Mouse (Mus musculus): Measurements from ENCODE around the gene Cog6.

The Cog6 gene

DNA sequence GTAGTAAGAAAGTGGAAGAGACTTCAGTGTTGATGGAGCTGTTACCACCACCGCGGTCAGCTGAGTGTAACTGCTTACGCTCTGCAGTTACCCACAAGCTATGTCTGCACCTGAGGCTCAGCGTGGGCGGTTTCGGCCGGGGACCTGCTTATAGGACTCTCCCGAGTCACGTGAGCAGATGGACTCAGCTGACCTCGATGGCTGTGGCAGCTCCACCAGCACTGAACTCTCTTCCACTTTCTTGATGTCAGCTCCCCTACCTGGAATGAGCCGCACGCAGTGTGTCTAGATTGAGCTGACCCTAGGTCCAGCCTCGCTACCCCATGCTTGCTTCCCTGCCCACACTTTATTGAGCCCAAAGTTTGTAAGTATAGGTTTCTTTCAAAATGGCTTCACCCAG, 56.1 kb downstream of the Cog6 start:
- DNase-seq: no peak

DNA sequence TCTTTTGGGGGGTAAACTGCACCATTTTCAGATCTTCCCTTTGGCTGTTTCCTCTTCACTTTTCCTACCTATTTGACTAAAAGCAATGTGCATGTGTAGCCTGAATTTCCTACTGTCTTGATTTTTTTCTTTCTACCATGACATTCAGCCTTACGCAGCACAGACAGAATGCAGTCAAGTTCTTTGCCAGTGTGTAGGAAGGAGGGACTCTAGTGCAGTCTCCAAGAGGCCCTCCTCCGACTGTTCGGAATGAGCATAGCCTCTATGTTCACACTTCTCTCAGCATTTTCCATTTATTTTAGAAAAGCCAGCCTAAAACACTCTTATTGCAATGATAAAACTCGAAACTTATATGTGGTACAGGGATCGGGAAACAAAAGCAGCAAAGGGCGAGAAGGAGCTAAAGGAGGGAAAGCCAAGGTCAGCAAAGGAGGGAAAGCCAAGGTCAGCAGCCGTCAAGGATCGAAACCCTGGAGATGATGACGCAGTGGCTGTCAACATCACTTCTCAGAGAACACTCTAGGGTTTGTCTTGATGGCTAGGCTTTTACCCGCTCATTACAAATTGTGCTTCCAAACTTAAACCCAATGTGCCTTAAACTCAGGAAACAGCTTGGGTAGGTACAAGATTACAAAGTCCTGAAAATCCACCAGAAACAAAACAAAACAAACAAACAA, 58.5 kb downstream of the Cog6 start:
- DNase-seq: no peak

DNA sequence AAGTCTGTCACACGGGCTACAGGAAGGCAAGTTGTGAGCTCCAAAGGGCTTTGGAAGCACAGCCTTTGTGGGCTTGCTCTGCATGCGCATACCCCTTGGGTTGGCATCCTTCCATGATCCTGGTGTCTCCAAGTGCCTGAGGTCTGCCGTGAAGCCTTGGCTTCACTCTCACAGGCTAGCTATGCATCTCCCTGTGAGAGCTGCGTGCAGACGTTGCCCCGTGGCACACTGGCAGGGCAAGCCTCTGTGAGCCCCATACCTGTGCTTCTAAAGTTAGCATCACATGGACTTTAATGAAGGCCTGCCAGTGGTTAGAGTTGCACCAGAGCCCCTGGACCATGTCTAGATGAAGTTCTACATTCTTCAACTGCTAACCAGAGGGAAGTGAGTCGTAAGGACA, 59.2 kb downstream of the Cog6 start:
- DNase-seq: no peak

DNA sequence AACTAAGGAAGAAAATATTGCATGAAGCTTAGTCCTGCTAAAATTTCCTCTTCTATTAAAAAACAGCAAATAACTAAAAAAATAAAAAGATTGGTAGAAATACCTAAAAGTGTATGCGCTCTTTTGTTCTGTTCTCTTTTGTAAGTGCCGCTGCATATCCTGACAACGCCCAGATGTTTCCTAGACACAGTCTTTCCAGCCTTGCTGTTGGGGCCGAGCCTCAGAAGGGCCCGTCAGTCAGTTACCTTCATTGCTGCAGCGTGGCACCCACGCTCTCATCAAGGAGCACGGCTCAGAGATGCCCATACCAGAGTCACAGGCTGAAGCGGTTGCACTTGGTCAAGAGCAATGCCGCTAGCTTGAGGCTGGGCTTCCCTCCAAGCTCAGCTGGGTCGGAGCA, 60.8 kb downstream of the Cog6 start:
- DNase-seq: no peak

DNA sequence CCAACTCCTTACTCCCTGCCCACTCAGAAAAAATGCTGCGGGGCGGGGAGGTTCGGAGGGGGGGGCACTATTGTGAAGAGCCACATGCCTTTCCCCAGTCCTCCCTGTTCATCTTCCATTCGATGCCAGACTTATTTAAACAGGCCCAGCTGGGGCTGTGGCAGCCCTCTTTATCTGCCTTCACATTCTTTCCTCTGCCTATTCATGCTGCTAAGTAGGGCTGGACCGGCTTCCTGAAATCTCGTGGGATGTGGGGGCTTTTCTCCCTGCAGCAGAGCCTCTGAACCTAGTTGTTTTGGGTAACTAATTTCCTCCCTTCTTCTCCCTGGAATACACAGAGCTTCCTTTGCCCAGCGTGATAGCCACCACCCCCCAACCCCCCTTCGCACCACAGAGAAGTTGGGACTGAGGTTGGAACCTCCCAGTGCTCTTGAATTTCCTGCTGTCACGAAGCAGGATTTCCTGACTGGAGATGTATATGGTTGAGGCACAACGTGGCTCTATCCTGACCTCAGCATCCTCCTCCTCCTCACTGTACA, 61.5 kb downstream of the Cog6 start:
- DNase-seq: no peak

DNA sequence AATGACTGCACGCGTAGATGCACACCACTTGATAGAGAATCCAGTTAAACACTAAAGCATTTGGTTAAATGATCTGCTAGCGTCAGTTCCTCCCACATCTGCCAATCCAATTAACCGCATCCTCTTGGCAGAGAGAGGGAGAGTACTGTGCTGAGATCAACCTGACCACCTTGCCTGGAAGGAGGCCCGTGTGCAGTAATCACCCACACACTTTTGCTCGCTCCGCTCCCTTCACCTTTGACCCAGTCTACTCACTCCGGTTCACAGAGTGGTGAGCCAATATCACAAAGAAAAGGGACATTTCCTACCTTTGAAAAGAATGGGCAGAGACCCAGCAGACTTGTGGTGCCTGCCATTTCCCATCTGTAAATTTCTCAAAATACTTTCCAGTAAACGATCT, 62.4 kb downstream of the Cog6 start:
- no peak for DNase-seq

DNA sequence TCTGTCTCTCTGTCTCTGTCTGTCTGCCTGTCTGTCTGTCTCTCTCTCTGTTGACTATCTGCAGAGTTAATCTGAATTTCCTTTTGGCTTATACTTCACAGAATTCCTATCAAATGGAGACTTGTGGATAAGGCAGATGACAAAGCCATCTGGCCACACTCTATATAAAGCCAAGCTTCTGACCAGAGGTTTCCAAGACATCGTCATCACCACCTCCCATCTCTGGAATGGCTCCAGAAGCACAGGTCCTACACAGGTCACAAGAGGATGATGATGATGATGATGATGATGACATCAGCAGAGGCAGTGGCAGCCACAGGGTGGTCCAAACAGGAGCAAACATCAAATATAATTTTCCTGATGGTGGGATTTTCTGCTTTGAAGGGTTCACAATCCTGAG, 63.2 kb downstream of the Cog6 start:
- DNase-seq: no peak

DNA sequence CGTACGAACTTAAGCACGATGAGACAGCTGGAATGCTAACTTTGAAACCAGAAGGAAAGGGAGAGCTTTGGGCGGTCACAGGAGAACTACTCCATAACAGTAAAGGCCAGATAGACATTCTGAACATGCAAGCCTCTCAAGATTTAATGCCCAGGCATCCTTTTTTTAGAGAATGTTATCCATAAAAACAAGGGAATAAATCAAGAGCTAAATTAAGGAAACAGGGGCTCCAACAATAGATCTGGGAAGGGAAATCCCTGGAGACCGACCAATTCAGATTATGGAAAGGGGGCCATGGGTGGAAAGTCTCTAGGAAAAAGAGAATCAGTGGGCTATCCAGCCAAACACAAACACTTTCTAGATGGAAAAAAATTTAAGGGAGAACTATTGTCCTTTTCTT, 68.2 kb downstream of the Cog6 start:
- DNase-seq: no peak

DNA sequence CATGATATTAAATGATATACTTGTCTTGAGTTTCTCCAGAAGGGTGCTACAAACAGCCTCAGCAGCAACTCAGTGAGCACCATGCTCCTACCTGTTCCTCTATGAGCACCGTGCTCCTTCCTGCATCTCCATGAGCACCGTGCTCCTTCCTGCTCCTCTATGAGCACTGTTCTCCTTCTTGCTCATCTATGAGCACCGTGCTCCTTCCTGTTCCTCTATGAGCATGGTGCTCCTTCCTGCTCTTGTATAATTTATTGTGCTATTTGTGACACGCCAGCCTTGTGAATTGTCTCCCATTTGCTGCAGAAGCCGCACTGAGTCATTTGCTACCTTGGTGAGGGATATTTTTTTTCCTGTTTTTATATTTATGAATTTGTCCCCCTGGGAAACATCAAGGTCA, 69.6 kb downstream of the Cog6 start:
- DNase-seq: no peak

DNA sequence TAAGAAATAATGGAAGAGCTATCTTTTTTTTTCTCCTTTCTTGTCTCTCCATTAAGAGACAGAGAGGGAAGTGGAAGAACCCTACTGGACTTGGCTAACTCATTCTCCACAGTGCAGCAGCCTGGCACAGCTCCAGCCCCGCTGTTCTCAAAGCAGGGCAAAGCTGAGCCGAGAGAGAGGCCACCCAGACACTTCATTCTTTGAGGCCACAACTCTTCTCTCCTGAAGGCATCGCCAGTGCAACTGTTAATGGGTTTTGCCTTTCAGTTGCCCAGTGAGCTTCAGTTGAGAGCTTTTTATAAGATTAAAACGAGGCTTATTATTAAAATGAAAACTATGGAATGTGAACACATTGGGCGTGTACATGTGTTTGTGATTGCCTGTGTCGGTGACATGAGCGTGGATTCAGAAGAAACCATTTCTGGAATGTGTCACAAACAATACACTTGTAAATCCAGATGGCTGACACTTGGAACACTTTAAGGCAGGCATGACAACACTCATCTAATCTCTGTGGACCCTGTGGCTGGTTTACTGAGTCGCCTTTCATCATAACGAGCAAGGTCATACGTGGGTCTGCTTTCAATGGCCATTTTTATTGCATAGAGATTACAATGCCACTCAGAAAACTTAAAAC, 76.1 kb downstream of the Cog6 start:
- peak; percentile 69 for DNase-seq

DNA sequence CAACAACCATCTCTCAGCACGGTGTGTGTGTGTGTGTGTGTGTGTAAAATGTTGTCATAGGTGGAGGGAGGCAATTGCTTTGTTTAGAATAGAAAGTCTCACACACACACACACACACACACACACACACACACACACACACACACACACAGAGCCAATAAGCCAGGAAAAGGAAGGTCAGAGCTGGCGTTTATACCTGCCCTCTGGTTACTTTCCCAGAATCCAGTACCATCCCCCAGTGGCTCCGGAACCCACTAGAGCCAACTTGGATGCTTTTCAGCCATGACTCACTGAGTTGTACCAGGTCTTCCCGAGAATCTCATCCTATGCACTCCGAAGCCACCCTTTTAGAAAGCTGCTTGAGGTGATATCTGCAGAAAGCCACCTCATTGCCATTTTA, 78.6 kb downstream of the Cog6 start:
- DNase-seq: peak; percentile 80

DNA sequence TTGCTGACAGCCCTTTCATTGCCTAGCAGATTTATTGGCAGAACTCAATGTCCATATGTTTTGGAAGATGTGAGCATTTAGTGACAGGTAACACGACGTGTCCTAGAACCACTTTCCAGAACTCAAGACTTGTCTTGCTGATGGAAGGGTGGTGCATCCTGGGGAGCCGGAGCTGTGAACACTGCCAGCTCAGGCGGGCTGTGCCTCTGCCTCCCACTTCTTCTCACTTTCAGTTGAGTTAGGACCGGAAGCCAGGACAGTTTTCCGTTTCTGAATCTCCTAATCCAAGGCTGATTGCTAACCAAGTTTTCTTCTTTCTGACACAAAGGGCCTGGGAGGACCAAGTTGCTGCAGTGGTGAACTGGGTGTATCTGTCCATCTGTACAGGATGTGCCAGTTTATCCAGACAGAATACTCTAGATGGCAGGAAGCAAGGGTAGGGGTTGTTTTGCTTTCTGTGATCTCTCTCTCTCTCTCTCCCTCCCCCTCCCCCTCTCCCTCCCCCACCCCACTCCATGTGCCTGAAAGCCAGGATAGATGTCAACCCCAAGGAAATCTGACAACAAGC, 79.2 kb downstream of the Cog6 start:
- peak; percentile 17 for DNase-seq

DNA sequence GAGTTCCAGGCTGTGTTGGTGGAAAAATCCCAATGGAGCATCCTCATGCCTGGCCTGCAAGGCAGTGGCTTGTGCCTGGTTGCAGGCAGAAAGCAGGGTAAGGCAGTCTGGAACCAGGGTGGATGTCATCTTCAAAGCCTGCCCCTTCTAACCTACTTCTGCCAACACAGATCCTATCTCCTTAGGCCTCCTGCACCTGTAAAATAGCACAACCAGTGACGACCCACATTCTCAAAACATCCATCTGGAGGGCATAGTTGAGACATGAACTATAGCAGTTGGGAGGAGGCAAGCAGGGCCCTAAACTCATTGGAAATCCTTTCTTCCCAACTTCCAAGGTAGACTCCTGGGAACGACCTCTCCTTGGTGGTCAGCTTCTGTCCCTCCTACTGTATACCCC, 85.1 kb downstream of the Cog6 start:
- DNase-seq: no peak

All from cerebellum, adult 8-10 months (tissue).